Mouse (Mus musculus) liver, adult 2 months (tissue): ENCODE results near the gene Wnt10a. TPM values are rescaled to one million over a fixed set of nuclear protein-coding genes. Genes with fewer than 3 reads are reported as not detected.

Source experiments
- DNase-seq: peaks from one replicate; pipeline ENCODE4 v3.0.0-alpha.2; 2011; ENCODE audit warnings: low read depth, low spot score; ENCODE audit errors: extremely low read depth
- H3K27ac ChIP-seq: fragments of 200-500 bp; replicated peaks from 2 replicates; pipeline ENCODE4 v1.5.1; 2012; ENCODE audit warnings: low read depth, mild to moderate bottlenecking, control low read depth, inconsistent platforms, low read length; ENCODE audit not compliant: insufficient read depth
- H3K27me3 ChIP-seq: fragments of 200-500 bp; 2 replicates; pipeline ENCODE4 v1.6.1; 2012; ENCODE audit warnings: mild to moderate bottlenecking, moderate library complexity, low read length, inconsistent platforms; ENCODE audit not compliant: control insufficient read depth, insufficient read depth
- H3K36me3 ChIP-seq: fragments of 200-500 bp; 2 replicates; pipeline ENCODE4 v1.6.1; 2012; ENCODE audit warnings: low read length, inconsistent platforms; ENCODE audit not compliant: control insufficient read depth, insufficient read depth
- H3K4me1 ChIP-seq: fragments of 200-500 bp; 2 replicates; pipeline ENCODE4 v1.6.1; 2011; ENCODE audit warnings: low read length; ENCODE audit not compliant: control insufficient read depth, insufficient read depth
- H3K4me3 ChIP-seq: fragments of 200-500 bp; 2 replicates; pipeline ENCODE4 v1.5.1; 2011; ENCODE audit warnings: low read depth, mild to moderate bottlenecking, control low read depth, low read length, moderate library complexity; ENCODE audit not compliant: insufficient read depth
- H3K79me2 ChIP-seq: fragments of 200-500 bp; 2 replicates; pipeline ENCODE4 v1.6.1; 2012; ENCODE audit warnings: inconsistent platforms, mild to moderate bottlenecking, low read length, moderate library complexity; ENCODE audit not compliant: control insufficient read depth, insufficient read depth
- H3K9ac ChIP-seq: fragments of 200-500 bp; 2 replicates; pipeline ENCODE4 v1.6.1; 2012; ENCODE audit warnings: low read depth, mild to moderate bottlenecking, control low read depth, inconsistent platforms, low read length
- CTCF ChIP-seq: fragments of 200-500 bp; IDR thresholded peaks from 2 replicates; pipeline ENCODE4 v1.5.1; 2011; ENCODE audit warnings: low read depth, low read length, control low read depth
- POLR2A ChIP-seq: fragments of 200-500 bp; IDR thresholded peaks from 2 replicates; pipeline ENCODE4 v1.6.1; 2011; ENCODE audit warnings: low read length, control low read depth; ENCODE audit not compliant: insufficient read depth; ENCODE audit errors: extremely low read depth
- WGBS: fragments of 180-500 bp; shearing (Covaris S2); methylation state at CpG from one replicate; pipeline ENCODE4 v1.1.7; 2018; 5-methylcytosine and 5-hydroxymethylcytosine counted together
- polyA plus RNA-seq: library from polyadenylated mRNA; depleted of rRNA; stranded (reverse); fragments of >200 nt; gene quantifications from 2 replicates; pipeline ENCODE4 v1.2.3, GENCODE M21; 2012; rRNA removed
- total RNA-seq: library from RNA; depleted of rRNA; stranded (reverse); fragments of >200 nt; gene quantifications from 2 replicates; pipeline ENCODE4 v1.2.3, GENCODE M21; 2014; rRNA removed

Wnt10a gene
- 1.0 TPM in 1 of 2 replicates, not detected in the other for total RNA-seq
- not detected in 2 replicates for polyA plus RNA-seq

DNA sequence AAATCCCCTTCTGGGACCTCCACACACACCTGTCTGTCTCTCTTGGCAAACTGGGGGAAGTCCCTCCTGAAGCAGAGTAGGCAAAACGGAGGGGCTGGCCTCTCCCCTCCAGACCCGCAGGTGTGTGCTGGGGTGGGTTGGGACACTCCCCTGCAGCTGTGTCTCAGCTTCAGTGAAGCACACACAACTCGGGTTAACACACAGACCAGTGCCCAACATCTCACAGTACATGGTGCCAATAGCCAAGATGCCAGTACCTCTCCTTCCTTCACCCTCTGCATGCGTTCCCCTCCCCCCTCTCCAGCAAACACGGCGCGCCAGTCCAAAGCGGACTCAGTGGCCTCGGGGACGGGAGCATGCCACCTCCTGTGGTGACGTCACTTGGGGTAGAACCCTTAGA lies at the start of gene Wnt10a:
Wnt10a (plus strand) TSS at position 268 of the 400 bp plus-strand sequence.
- Histone ChIP-seq H3K36me3 (no peaks in the 10 kb centered on the region), H3K4me3 (no peak within 1 kb of the TSS), H3K27me3 (peaks cover 35% of the 10 kb centered on the region), H3K4me1 (no peaks in the 10 kb centered on the region), H3K27ac (no peak within 1 kb of the TSS), H3K9ac (no peak within 1 kb of the TSS), H3K79me2 (no peaks in the 10 kb centered on the region)
- TF ChIP-seq POLR2A: no peak
- TF ChIP-seq CTCF: no peak
- DNase-seq: no peak
- 7% methylated on average over 8 of the region's 11 CpGs for WGBS

DNA sequence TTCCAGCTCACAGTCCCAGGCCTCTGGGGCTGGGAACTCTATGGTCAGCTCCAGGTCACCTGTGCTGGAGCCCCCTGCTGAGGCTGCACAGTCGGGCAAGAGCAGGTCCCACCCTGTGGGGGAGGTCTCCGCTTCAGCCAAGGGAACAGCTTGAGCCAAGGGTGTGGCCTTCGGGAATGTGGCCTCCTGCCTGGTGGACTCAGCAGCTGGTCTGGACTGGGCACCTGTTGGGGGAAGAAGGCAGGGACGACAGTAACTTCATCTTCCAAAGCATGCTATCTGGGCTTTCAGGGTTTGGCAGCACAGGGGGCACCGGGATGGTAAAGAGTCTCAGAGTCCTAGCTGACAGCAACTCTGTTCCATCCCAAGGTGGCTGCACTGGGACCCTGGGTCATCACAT lies 44.0 kb upstream of the Wnt10a start:
- Histone ChIP-seq H3K27ac (no peak overlapping the region), H3K27me3 (no peaks in the 10 kb centered on the region), H3K36me3 (no peaks in the 10 kb centered on the region), H3K4me1 (peaks cover 6% of the 10 kb centered on the region; the same call in 1 of the 2 replicates), H3K9ac (no peak overlapping the region), H3K79me2 (no peaks in the 10 kb centered on the region), H3K4me3 (no peak overlapping the region)
- no peak for DNase-seq
- TF ChIP-seq CTCF (no peak), POLR2A (no peak)
- WGBS: 81% methylated on average over 5 of the region's 5 CpGs

DNA sequence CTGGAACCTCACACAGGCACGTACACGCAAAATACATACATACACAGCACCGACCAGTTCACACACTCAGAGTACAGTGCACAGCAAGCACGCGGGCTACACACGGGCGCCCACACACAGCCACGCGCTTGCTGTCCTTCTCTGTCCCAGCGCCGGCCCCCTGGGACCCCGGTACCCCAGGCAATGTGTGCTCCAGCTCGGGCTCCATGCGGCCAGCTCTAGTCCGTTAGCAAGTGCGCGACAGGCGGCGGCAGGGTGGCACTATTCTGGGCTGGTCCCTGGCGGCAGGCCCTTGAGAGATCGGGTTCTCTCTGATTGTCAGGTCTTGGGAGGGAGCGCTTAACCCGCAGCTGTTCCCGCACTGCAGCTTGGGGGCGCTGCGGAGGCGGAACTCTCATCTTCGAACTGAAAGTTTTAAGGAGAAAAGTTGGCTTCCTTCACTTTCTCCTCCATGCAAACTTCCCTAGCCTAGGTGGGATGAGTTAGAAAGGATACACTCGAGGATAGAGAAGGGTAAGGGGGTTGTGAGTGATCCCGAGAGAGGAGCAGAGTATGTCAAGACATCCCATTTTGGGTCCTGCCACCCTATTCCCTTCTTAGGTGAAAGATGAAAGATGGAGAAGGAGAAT lies 42.6 kb upstream of the Wnt10a start, which contains the start of gene Prkag3:
Prkag3 (minus strand) TSS at position 579 of the 629 bp plus-strand sequence.
- Histone ChIP-seq H3K27me3 (no peaks in the 10 kb centered on the region), H3K4me3 (peak within 1 kb of the TSS; percentile 25; the same call in 1 of the 2 replicates), H3K79me2 (no peaks in the 10 kb centered on the region), H3K9ac (peak within 1 kb of the TSS; percentile 68), H3K4me1 (peaks cover 6% of the 10 kb centered on the region; the same call in 1 of the 2 replicates), H3K27ac (no peak within 1 kb of the TSS), H3K36me3 (no peaks in the 10 kb centered on the region)
- 10% methylated on average over 30 of the region's 30 CpGs for WGBS
- no peak for DNase-seq
- peak; percentile 79 for TF ChIP-seq CTCF
- TF ChIP-seq POLR2A: no peak

DNA sequence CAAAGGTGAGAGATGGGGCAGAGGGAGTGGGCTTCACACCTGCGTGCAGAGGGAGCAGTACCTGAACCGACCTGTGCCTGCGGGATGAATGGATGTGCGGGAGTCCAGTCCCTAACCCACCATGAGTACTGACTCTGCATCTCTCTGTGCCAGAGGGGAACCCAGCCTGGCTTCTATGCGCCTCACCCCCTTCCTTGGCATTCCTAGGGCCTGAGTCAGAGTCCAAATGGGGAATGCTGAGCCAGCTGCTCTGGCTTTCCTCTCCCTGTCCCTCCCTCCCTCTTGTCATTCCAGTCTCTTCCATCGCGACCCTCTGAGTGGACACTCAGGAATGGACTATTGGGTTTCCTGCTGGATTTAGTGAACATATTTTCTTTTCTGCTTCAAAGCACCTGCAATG lies 42.0 kb upstream of the Wnt10a start:
- H3K9ac ChIP-seq: no peak overlapping the region
- no peak for TF ChIP-seq POLR2A
- no peak for TF ChIP-seq CTCF

DNA sequence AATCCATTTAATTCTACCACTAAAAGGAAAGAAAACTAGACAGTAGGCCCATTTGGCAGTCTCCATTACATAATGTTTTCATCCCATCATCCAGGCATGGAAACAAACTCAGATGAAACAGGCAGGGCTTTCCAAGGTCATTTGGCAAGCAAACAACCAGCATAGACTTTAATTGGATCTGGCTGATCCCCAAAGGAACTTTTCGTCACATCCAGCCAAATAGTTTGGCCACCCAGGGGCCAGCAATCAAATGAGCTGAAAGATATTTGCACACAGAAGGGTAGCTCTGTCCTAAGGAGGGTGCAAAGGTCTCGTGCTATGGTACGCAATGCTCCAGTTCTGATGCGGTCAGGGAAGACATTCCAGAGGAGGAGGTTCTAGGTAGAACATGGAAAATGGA lies 40.6 kb upstream of the Wnt10a start:
- no peak overlapping the region for H3K4me3 ChIP-seq
- H3K27me3 ChIP-seq: no peaks in the 10 kb centered on the region
- DNase-seq: peak; percentile 92
- H3K27ac ChIP-seq: peak overlapping the region; percentile 46
- H3K36me3 ChIP-seq: no peaks in the 10 kb centered on the region
- no peak for TF ChIP-seq POLR2A
- no peak for TF ChIP-seq CTCF
- 16% methylated on average over 4 of the region's 4 CpGs for WGBS
- no peak overlapping the region for H3K9ac ChIP-seq
- no peaks in the 10 kb centered on the region for H3K79me2 ChIP-seq
- H3K4me1 ChIP-seq: peaks cover 6% of the 10 kb centered on the region; the same call in 1 of the 2 replicates

More for the DNA sequence above, 42.0 kb upstream of the Wnt10a start:
- WGBS: 69% methylated on average over 7 of the region's 7 CpGs
- DNase-seq: no peak
- Histone ChIP-seq H3K4me3 (no peak overlapping the region), H3K27ac (no peak overlapping the region), H3K27me3 (no peaks in the 10 kb centered on the region), H3K4me1 (peaks cover 6% of the 10 kb centered on the region; the same call in 1 of the 2 replicates), H3K36me3 (no peaks in the 10 kb centered on the region), H3K79me2 (no peaks in the 10 kb centered on the region)

DNA sequence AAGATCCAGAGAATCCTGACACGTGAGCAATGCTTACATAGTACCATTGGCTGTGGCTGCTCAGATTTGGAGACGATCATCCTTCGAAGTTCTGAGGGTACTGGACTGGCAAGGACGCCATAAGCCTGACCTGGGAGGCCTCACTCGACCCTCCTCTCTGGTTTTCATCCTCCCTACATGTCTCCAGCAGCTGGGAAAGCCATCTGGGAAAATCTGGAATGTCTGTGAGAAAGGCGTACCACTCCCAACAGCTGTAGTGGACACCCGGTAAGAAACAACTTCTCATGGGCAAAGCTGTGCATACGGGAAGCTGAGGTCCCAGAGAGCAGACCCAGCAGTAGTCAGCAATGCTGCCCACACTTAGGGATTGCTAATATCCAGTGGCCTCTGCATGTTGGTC lies 39.2 kb upstream of the Wnt10a start:
- no peaks in the 10 kb centered on the region for H3K36me3 ChIP-seq
- no peak overlapping the region for H3K4me3 ChIP-seq
- WGBS: 90% methylated on average over 8 of the region's 8 CpGs
- TF ChIP-seq CTCF (no peak), POLR2A (no peak)
- H3K4me1 ChIP-seq: peaks cover 6% of the 10 kb centered on the region; the same call in 1 of the 2 replicates
- H3K79me2 ChIP-seq: no peaks in the 10 kb centered on the region
- no peak for DNase-seq
- no peaks in the 10 kb centered on the region for H3K27me3 ChIP-seq
- no peak overlapping the region for H3K27ac ChIP-seq
- no peak overlapping the region for H3K9ac ChIP-seq
